Mouse (Mus musculus) adipocyte (in vitro differentiated cells): ENCODE measurements around the gene Selenoh.

ENCODE experiments used
- DNase-seq: peaks from one replicate; pipeline ENCODE4 v3.0.0-alpha.2; 2016; ENCODE audit warnings: low spot score

The Selenoh gene

DNA sequence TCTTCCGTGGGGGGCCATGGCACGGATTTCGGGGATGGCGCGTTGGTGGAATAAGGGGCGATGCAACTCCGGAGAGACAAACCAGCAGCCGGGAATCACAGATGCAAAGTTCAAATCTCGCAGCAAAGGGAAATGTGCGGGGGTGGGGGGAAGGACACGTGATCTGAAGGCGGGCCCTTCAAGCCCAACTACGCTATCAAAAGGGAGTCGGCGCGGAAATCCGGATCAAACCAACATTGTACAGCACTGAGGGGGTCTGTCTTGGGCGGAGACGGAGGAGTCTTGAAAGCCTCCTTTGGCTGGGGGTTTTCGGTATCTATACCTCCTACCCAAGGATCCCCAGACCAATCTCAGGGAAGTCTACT lies at the start of gene Selenoh:
Gene Selenoh (minus strand): TSS at position 202 of the 365 bp plus-strand sequence.
- peak; percentile 89 for DNase-seq

- DNase-seq, result no peak
These were observed 46.8 kb upstream of the Selenoh start for GRCm38 (mm10) chr2:84717357-84717756.

DNA sequence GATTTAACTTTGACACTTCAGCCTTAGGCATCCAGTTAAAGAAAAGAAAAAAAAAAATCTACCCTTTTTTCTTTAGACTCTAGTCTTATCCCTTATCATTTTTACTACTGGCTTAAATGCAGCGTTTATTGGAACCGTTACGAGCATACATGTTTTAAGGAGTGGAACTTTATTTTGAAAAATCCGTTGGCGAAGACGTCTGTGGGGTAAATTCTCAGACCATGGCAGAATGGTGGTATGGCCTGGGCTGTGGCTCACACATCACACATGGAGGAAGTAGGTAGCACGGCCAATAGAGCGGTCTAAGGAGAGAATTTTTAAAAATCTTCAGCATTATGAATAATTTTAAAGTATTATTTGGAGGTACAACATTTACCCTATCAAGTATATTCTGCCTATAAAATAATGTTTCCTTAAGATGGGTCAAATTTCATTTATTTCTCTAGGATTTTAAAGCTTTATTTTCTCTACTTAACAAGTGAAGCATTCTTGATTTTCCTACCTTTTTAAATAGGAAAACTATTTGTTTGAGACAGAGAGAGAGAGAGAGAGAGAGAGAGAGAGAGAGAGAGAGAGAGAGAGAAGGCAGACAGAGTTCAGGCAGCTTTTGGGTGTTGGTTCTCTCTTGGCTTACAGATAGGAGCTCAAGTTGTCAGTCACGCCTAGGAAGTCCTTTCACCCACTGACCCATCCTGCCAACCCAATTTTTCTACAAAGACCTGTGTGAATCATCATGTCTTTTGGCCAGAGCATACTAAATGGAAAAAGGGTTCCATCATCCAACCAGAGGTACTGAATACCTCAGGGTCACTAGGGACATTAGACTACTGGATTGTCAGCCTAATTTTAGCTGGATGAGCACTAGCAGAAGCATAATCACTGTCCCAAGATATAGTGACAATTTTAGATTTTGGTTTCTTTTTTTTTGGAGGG lies 46.1 kb upstream of the Selenoh start:
- peak; percentile 80 for DNase-seq

DNA sequence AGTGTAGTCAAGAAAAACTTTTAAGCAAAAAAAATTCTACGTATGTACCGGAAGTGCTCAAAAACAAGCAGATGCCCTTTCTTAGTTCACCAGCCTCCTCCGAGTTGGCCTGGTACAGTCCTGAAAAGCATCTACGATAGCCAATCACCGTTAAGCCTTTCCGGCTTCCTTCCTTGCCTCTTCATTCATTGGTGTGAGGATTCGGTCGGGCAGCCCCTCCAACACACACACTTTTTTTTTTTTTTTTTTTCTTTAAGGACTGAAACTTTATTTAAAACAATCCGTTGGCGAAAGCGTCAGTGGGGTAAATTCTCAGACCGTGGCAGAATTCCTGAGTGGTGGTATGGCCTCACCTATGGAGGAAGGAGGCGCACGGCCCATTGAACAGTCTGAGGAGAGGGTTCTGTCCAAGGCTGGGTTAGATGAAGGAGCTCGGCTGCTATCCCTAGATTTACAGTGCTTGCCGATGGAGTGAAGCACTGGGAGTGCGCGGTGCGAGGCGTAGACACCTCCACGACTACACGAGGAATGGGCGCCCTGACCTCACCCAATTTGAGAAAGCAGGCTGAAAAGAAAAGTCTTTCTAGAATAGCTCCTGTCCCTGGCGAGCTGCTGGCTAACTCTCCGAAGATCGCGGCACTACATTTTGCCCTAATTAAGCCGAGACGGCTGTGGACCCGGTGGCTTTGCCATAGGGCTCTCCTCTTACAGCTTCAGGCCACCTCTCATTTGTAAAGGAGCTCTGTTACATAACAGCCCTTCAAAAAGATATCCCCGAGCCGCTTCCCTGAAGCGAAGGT lies 45.2 kb upstream of the Selenoh start:
- peak; percentile 98 for DNase-seq

DNA sequence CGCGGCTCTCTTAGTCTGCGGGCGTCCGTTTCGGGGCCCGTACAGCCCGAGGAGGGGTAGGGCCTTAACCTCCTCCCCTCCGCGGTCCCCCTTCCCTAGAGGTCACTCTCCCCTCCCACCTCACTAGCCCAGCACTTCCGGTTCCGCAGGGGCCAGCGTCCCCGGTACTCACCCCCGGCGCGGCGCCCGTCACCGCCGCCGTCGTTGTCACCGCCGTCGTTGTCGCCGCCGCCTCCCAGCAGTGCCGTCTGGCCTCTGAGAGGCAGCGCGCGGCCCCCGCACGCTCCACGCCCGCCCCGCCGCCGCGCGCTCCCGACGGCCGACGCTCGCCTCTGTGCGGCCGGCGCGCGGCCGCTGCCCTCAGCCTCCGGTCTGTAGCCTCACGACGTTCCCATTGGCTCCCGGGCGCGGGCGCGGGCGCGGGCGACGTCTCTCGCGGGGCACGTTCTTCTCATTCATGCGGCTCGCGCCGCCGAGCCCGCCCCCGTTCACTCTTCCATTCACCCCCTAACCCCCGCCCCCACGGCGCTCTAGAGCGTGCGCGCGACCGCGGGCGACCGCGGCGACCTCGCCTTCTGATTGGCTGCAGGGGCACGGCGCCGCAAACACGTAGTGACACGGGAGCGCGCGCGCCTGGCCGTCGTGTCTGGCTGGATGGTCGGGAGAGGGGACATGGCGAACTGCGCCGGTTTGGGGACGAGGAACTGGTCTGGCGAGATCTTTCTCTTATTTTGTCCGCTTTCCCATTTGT lies 44.4 kb upstream of the Selenoh start, which contains the start of gene Zdhhc5:
Gene Zdhhc5 (minus strand): TSS at position 370 of the 751 bp plus-strand sequence.
- DNase-seq, result peak; percentile 98

- DNase-seq, result no peak
These were observed 43.8 kb upstream of the Selenoh start for GRCm38 (mm10) chr2:84714422-84714810.

GRCm38 (mm10) chr2:84711898-84712297 lies 41.3 kb upstream of the Selenoh start:
- DNase-seq, result no peak

GRCm38 (mm10) chr2:84707523-84707922 lies 37.0 kb upstream of the Selenoh start:
- DNase-seq, result no peak

- no peak for DNase-seq
These were observed 34.7 kb upstream of the Selenoh start for GRCm38 (mm10) chr2:84705295-84705694.

GRCm38 (mm10) chr2:84704329-84704728 lies 33.8 kb upstream of the Selenoh start:
- no peak for DNase-seq

- DNase-seq, result no peak
These were observed 32.9 kb upstream of the Selenoh start for GRCm38 (mm10) chr2:84703497-84703896.

DNA sequence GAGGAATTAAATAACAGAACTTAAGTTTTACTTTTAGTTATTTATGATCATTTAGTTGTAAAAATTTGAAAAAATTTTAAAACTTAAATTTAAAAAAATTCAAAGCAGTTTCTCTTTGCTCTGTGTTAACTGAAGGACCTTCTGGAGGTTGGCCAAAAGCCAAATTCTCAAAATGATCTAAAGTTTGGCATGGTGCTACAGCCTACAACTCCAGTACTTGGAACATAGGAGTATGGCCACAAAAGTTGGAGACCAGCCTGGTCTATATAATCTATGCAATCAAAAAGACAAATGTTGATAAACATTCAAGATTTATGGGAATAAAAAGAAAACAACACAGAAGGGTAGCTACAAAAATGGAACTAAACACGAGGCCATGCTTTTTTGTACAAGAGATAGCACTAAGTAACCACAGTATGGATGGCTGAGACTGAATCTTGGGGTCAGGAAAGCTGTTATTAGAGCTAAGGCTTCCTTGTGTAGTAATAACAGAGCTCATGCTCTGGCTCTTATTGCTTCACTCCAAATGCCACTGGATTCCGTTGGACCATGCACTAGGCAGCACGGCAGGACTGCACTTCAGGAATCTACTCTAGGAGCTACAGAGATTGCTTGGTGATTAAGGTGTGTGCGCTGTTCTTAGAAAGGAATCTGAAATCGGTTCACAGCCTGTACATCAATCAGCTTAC lies 24.6 kb upstream of the Selenoh start:
- DNase-seq, result no peak

DNA sequence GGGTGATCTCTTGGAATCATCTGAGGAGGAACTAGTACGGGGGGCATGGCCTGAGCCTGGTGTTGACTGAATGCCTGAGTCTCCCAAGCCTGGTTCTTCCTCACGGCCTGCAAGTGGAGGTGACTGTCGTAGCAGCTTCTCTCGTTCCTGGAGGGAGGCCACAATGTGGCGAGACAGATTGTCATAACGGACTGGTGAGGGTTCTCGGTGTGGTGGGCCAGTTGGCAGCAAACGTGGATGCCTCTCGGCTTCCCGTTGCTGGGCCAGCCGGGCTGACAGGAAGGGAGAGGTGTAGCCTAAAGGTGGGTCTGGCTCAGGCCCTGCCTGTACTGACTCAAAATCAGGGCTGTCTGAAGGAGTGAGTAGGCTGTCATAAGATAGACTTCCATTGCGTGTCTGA lies 19.5 kb upstream of the Selenoh start:
- DNase-seq, result no peak

- no peak for DNase-seq
These were observed 17.7 kb upstream of the Selenoh start for GRCm38 (mm10) chr2:84688080-84688844.

GRCm38 (mm10) chr2:84682605-84683183 lies 12.1 kb upstream of the Selenoh start:
- DNase-seq, result no peak

GRCm38 (mm10) chr2:84679016-84679415 lies 8.4 kb upstream of the Selenoh start, which contains the start of gene Tmx2:
Tmx2 (minus strand) TSS chr2:84679140.
- no peak for DNase-seq

- peak; percentile 100 for DNase-seq
These were observed 7.7 kb upstream of the Selenoh start, which contains the start of the genes Gm28635 and Med19 for GRCm38 (mm10) chr2:84677968-84678880. Gm28635 (minus strand) TSS chr2:84678041. Med19 (plus strand) TSS chr2:84678402.

GRCm38 (mm10) chr2:84677270-84677967 lies 6.8 kb upstream of the Selenoh start:
- no peak for DNase-seq
